In genomic region chr6:134659108-134659958, GRCm38 (mm10) we compare ENCODE assay signal across 7 mouse cellular contexts. TPM values are rescaled to one million over a fixed set of nuclear protein-coding genes. Genes with fewer than 3 reads are reported as not detected.
DNase-seq lines count a peak whose midpoint lies in the region; ATAC-seq and TF ChIP-seq lines count a peak whose summit lies in the region.

No protein-coding gene starts in this region.

- no peaks in the 10 kb centered on the region for H3K9me3 ChIP-seq in forebrain, embryonic 14.5 days (replicated peaks; ENCODE audit: control insufficient read depth, low read length)
- H3K9me3 ChIP-seq in lung, embryonic 15.5 days: no peaks in the 10 kb centered on the region

- DNase-seq in Patski (ENCODE audit: low read depth, low spot score): no peak
- peak; percentile 32 for DNase-seq in cerebellum, adult 11 months
- DNase-seq in forebrain, embryonic 14.5 days (ENCODE audit: low spot score): peak; percentile 78
- DNase-seq in layer of hippocampus, adult 18-20 months (ENCODE audit: low spot score in 2 of 2): peak; percentile 23 to 76
- DNase-seq in retina, embryonic 14.5 days (ENCODE audit: low spot score): peak; percentile 87

- no peak overlapping the region for H3K9ac ChIP-seq in forebrain, embryonic 14.5 days (ENCODE audit: low read length)
- no peak overlapping the region for H3K9ac ChIP-seq in lung, embryonic 15.5 days

- H3K27me3 ChIP-seq in Patski: no peaks in the 10 kb centered on the region
- no peaks in the 10 kb centered on the region for H3K27me3 ChIP-seq in forebrain, embryonic 14.5 days (replicated peaks; ENCODE audit: control insufficient read depth, insufficient read depth, low read length)
- no peaks in the 10 kb centered on the region for H3K27me3 ChIP-seq in lung, embryonic 15.5 days

- CTCF ChIA-PET in Patski (lab: Charles Lee): interaction anchor here (0.8 to 2.4 kb wide), 19 partner anchors 10 to 288 kb away, joined by 3 to 17 read pairs (median 4); no protein-coding TSS in a partner anchor

- WGBS in forebrain, embryonic 14.5 days: 21% methylated on average over 9 of the region's 9 CpGs
- WGBS in lung, embryonic 15.5 days: 17% methylated on average over 9 of the region's 9 CpGs

- no peak overlapping the region for H3K4me2 ChIP-seq in forebrain, embryonic 14.5 days (ENCODE audit: low read length)
- H3K4me2 ChIP-seq in lung, embryonic 15.5 days: no peak overlapping the region

- H3K4me3 ChIP-seq in forebrain, embryonic 14.5 days (ENCODE audit: low read depth, low read length): no peak overlapping the region
- no peak overlapping the region for H3K4me3 ChIP-seq in lung, embryonic 15.5 days

- TF ChIP-seq CTCF in Patski (IDR thresholded peaks at IDR 0.05): peak; percentile 79

- H3K4me1 ChIP-seq in forebrain, embryonic 14.5 days (ENCODE audit: control insufficient read depth, insufficient read depth, low read length): no peaks in the 10 kb centered on the region
- no peaks in the 10 kb centered on the region for H3K4me1 ChIP-seq in lung, embryonic 15.5 days

- H3K27ac ChIP-seq in forebrain, embryonic 14.5 days (ENCODE audit: low read depth, low read length): no peak overlapping the region
- H3K27ac ChIP-seq in lung, embryonic 15.5 days: no peak overlapping the region

- in situ Hi-C loops in Patski (cut with MboI; ENCODE audit: low pct_unique_long_range_greater_than_20kb): loop anchor here (5.0 kb wide), 2 partner anchors 203 to 288 kb away; no protein-coding TSS in a partner anchor

- POLR2A ChIA-PET in Patski (lab: Charles Lee): interaction anchor here (1.1 kb wide), 1 partner anchor 9 kb away, joined by 3 read pairs; no protein-coding TSS in a partner anchor

- H3K36me3 ChIP-seq in forebrain, embryonic 14.5 days (ENCODE audit: control insufficient read depth, insufficient read depth, low read length): no peaks in the 10 kb centered on the region
- H3K36me3 ChIP-seq in lung, embryonic 15.5 days: no peaks in the 10 kb centered on the region

- ATAC-seq in Patski: peak; percentile 86
- peak; percentile 93 for ATAC-seq in forebrain, embryonic 14.5 days
- ATAC-seq in hematopoietic stem cell, adult 5-6 weeks (replicated peaks in 1 of 2; ENCODE audit: insufficient read depth in 1 of 2, low FRiP score in 2 of 2, low TSS enrichment in 1 of 2, low read depth in 1 of 2, poor library complexity in 2 of 2, severe bottlenecking in 2 of 2): peak; percentile 88 to 89
- peak; percentile 86 for ATAC-seq in lung, embryonic 15.5 days (ENCODE audit: borderline replicate concordance, extremely low read depth, low FRiP score, low TSS enrichment)

RNA-seq across cellular contexts. Expression of gene Borcs5, which starts 20.0 kb away (rescaled TPM):
- 15.4 TPM for polyA plus RNA-seq in Patski (2021)
- polyA plus RNA-seq in forebrain, embryonic 14.5 days (2014; fragmentation: Nextera tagmentation; extraction: Ambion mirVana): 45.8 and 49.4 TPM in 2 replicates
- total RNA-seq in hematopoietic stem cell, adult 5-6 weeks (2017): 7.8 and 8.5 TPM in 2 replicates
- total RNA-seq in layer of hippocampus, adult 18-20 months (2021): 10 to 100 TPM; 38.1 to 43.7 TPM
- 13.4 and 15.9 TPM in 2 replicates for polyA plus RNA-seq in lung, embryonic 15.5 days (2015; fragmentation: Nextera tagmentation; extraction: Ambion mirVana)

RNA-seq across cellular contexts. Expression of gene Mansc1, which starts 27.0 kb away (rescaled TPM):
- not detected for polyA plus RNA-seq in Patski (2021)
- polyA plus RNA-seq in forebrain, embryonic 14.5 days (2014; fragmentation: Nextera tagmentation; extraction: Ambion mirVana): 0.88 and 0.94 TPM in 2 replicates
- 10.1 and 11.1 TPM in 2 replicates for total RNA-seq in hematopoietic stem cell, adult 5-6 weeks (2017)
- 1 to 10 TPM; 8.2 to 8.8 TPM for total RNA-seq in layer of hippocampus, adult 18-20 months (2021)
- 6.1 and 7.4 TPM in 2 replicates for polyA plus RNA-seq in lung, embryonic 15.5 days (2015; fragmentation: Nextera tagmentation; extraction: Ambion mirVana)
